Mouse (Mus musculus) ES-Bruce4 (cell line): Measurements from ENCODE around the gene Zfp426. TPM values are rescaled to one million over a fixed set of nuclear protein-coding genes. Genes with fewer than 3 reads are reported as not detected.

Experiments
- H3K27ac ChIP-seq: 2 replicates; pipeline ENCODE4 v1.5.1; 2012; ENCODE audit warnings: low read length, inconsistent platforms; ENCODE audit not compliant: insufficient read depth
- H3K27me3 ChIP-seq: 2 replicates; pipeline ENCODE4 v1.6.1; 2012; ENCODE audit warnings: mild to moderate bottlenecking, low read length, inconsistent platforms; ENCODE audit not compliant: control insufficient read depth, poor library complexity, insufficient read depth, severe bottlenecking
- H3K36me3 ChIP-seq: 2 replicates; pipeline ENCODE4 v1.6.1; 2012; ENCODE audit warnings: inconsistent platforms, mild to moderate bottlenecking, low read length, moderate library complexity; ENCODE audit not compliant: control insufficient read depth, poor library complexity, insufficient read depth, severe bottlenecking
- H3K4me1 ChIP-seq: one replicate; pipeline ENCODE4 v1.8.1; 2011; ENCODE audit warnings: low read length; ENCODE audit not compliant: control insufficient read depth, insufficient read depth
- H3K4me3 ChIP-seq: 2 replicates; pipeline ENCODE4 v1.5.1; 2011; ENCODE audit warnings: low read depth, mild to moderate bottlenecking, low read length
- H3K9ac ChIP-seq: 2 replicates; pipeline ENCODE4 v1.6.1; 2012; ENCODE audit warnings: low read depth, mild to moderate bottlenecking, inconsistent platforms; ENCODE audit not compliant: poor library complexity, severe bottlenecking
- H3K9me3 ChIP-seq: replicated peaks from 2 replicates; pipeline ENCODE4 v1.6.1; 2012; ENCODE audit warnings: mild to moderate bottlenecking, low read length, inconsistent platforms; ENCODE audit not compliant: control insufficient read depth, poor library complexity, insufficient read depth, severe bottlenecking
- CTCF ChIP-seq: IDR thresholded peaks from one replicate; pipeline ENCODE4 v1.8.1; 2011; ENCODE audit warnings: low read depth, low read length
- EP300 ChIP-seq: IDR thresholded peaks from 2 replicates; pipeline ENCODE4 v1.6.1; 2011; ENCODE audit warnings: low read depth, low read length; ENCODE audit not compliant: insufficient read depth
- POLR2A ChIP-seq: IDR thresholded peaks from one replicate; pipeline ENCODE4 v1.8.1; 2011; ENCODE audit warnings: low read length; ENCODE audit not compliant: insufficient read depth
- polyA plus RNA-seq: library from polyadenylated mRNA; stranded (reverse); fragments of >200 nt; gene quantifications from 2 replicates; pipeline ENCODE4 v1.2.4, GENCODE M21; 2011; ENCODE audit warnings: low read depth; ENCODE audit not compliant: missing spikeins, insufficient read depth, insufficient read length

The Zfp426 gene
- polyA plus RNA-seq, 1 experiment: 19.4 TPM

- Histone ChIP-seq H3K9ac (peak overlapping the region; percentile 92), H3K4me1 (no peaks in the 10 kb centered on the region), H3K27me3 (no peaks in the 10 kb centered on the region), H3K9me3 (no peaks in the 10 kb centered on the region), H3K36me3 (peaks cover 29% of the 10 kb centered on the region), H3K27ac (no peak overlapping the region), H3K4me3 (peak overlapping the region; percentile 60)
- TF ChIP-seq POLR2A (no peak), CTCF (no peak), EP300 (no peak)
These were observed 27.4 kb upstream of the Zfp426 start for GRCm38 (mm10) chr9:20519949-20520348.

GRCm38 (mm10) chr9:20518708-20519107 is 26.2 kb upstream of the Zfp426 start:
- Histone ChIP-seq H3K9ac (no peak overlapping the region), H3K4me3 (no peak overlapping the region), H3K27me3 (no peaks in the 10 kb centered on the region), H3K36me3 (peaks cover 38% of the 10 kb centered on the region), H3K27ac (no peak overlapping the region), H3K4me1 (no peaks in the 10 kb centered on the region), H3K9me3 (no peaks in the 10 kb centered on the region)
- TF ChIP-seq CTCF (no peak), EP300 (no peak), POLR2A (no peak)

GRCm38 (mm10) chr9:20517727-20518126 is 25.2 kb upstream of the Zfp426 start:
- H3K27ac ChIP-seq: no peak overlapping the region
- H3K9ac ChIP-seq: no peak overlapping the region
- H3K4me3 ChIP-seq: no peak overlapping the region
- TF ChIP-seq POLR2A (no peak), EP300 (no peak)
- H3K9me3 ChIP-seq: no peaks in the 10 kb centered on the region
- H3K4me1 ChIP-seq: no peaks in the 10 kb centered on the region
- peaks cover 40% of the 10 kb centered on the region for H3K36me3 ChIP-seq
- H3K27me3 ChIP-seq: no peaks in the 10 kb centered on the region

- Histone ChIP-seq H3K9ac (no peak overlapping the region), H3K27ac (no peak overlapping the region), H3K27me3 (no peaks in the 10 kb centered on the region), H3K4me3 (no peak overlapping the region), H3K36me3 (peaks cover 46% of the 10 kb centered on the region), H3K9me3 (no peaks in the 10 kb centered on the region), H3K4me1 (no peaks in the 10 kb centered on the region)
- TF ChIP-seq EP300 (no peak), POLR2A (no peak), CTCF (no peak)
These were observed 21.5 kb upstream of the Zfp426 start for GRCm38 (mm10) chr9:20514016-20514415.

GRCm38 (mm10) chr9:20512714-20513113 is 20.2 kb upstream of the Zfp426 start:
- Histone ChIP-seq H3K4me3 (no peak overlapping the region), H3K27ac (no peak overlapping the region), H3K4me1 (no peaks in the 10 kb centered on the region), H3K9ac (no peak overlapping the region), H3K36me3 (peaks cover 41% of the 10 kb centered on the region), H3K27me3 (no peaks in the 10 kb centered on the region), H3K9me3 (no peaks in the 10 kb centered on the region)
- TF ChIP-seq CTCF: no peak
- no peak for TF ChIP-seq POLR2A
- TF ChIP-seq EP300: no peak

- Histone ChIP-seq H3K9me3 (no peaks in the 10 kb centered on the region), H3K9ac (no peak overlapping the region), H3K27ac (no peak overlapping the region), H3K4me3 (no peak overlapping the region), H3K4me1 (no peaks in the 10 kb centered on the region), H3K27me3 (no peaks in the 10 kb centered on the region), H3K36me3 (peaks cover 44% of the 10 kb centered on the region)
- TF ChIP-seq EP300: no peak
- TF ChIP-seq POLR2A: no peak
- TF ChIP-seq CTCF: no peak
These were observed 19.1 kb upstream of the Zfp426 start for GRCm38 (mm10) chr9:20511645-20512044.
